Mouse (Mus musculus): ENCODE measurements at regions not wholly inside any gene's neighbourhood (a gene's known extent, or its start where the extent isn't known, plus 50 kb on each side); places are given as distances from the start of the nearest gene placed in this dataset. TPM values are rescaled to one million over a fixed set of nuclear protein-coding genes. Genes with fewer than 3 reads are reported as not detected.
A peak's percentile ranks its signal among the peaks of the same experiment; 100 is the strongest.

DNA sequence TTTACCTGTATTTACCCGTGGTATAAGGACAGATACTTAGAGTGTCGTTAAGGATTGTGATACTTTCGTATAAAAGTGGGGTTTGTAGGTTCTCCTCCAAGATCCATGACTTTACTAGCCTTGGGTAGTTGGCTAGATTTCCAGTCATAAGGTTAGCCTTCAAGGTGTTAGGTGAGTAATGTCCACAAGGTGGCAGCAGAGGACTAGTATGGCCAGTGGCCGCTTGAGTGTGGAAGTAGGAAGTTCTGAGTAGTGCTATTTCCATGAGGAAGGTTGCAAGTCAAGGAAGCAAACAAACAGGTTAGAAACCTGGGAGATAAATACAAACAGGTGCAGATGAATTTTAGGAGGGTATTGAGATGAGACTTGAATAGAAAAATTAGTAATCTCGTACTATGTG is 101.9 kb downstream of the 4931417E11Rik start:
- DNase-seq (ENCODE audit: low spot score): peak; percentile 88
- no peaks in the 10 kb centered on the region for H3K36me3 ChIP-seq (ENCODE audit: control insufficient read depth, insufficient read depth, low read length)
- H3K27ac ChIP-seq (replicated peaks; ENCODE audit: low read depth, low read length): no peak overlapping the region
- 0 out of 2 replicates have a peak, but pooled peaks have one; percentile 80 for ATAC-seq (ENCODE audit: low FRiP score, low read depth)
- WGBS: 3% methylated on average over 5 of the region's 5 CpGs
- H3K4me1 ChIP-seq (ENCODE audit: control insufficient read depth, insufficient read depth, low read length): 0 out of 2 replicates have a peak, but pooled peaks cover 5% of the 10 kb centered on the region
- no peaks in the 10 kb centered on the region for H3K9me3 ChIP-seq (ENCODE audit: control insufficient read depth, low read length)
- H3K9ac ChIP-seq (ENCODE audit: low read depth, low read length, severe bottlenecking): no peak overlapping the region
- 0 out of 2 replicates have a peak, but pooled peaks cover 3% of the 10 kb centered on the region for H3K27me3 ChIP-seq (ENCODE audit: control insufficient read depth, insufficient read depth, low read length)
- no peak overlapping the region for H3K4me3 ChIP-seq (replicated peaks; ENCODE audit: low read length)
- TF ChIP-seq POLR2A (IDR thresholded peaks at IDR 0.05; ENCODE audit: borderline replicate concordance, extremely low read depth, insufficient read depth, insufficient read length): no peak
- H3K4me2 ChIP-seq (replicated peaks; ENCODE audit: low read depth, low read length, severe bottlenecking): no peak overlapping the region; the same call in 1 of the 2 replicates

DNA sequence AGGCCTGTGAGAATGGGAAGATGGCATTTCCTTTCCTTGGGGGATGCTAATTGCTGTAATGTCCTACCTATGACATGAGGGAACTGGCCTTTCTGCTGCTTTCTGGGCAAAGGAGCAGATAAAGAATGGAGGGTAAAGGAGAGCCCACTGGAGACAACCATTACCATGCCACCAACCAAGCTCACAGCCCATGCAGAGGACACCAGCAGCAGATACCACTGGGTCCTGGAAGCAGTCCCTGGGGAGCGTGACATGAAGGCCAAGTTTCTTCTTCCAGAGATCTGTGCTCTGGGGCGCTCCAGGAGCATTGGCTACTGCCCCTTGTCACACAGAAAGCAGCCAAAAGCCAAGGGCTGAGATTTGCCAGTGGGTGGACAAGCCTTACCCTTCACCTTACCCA is 102.8 kb downstream of the 4931417E11Rik start:
- H3K4me1 ChIP-seq (ENCODE audit: control insufficient read depth, insufficient read depth, low read length): 0 out of 2 replicates have a peak, but pooled peaks cover 5% of the 10 kb centered on the region
- H3K36me3 ChIP-seq (ENCODE audit: control insufficient read depth, insufficient read depth, low read length): no peaks in the 10 kb centered on the region
- no peak for ATAC-seq (ENCODE audit: low FRiP score, low read depth)
- H3K9me3 ChIP-seq (ENCODE audit: control insufficient read depth, low read length): no peaks in the 10 kb centered on the region
- WGBS: 93% methylated on average over 2 of the region's 2 CpGs
- 0 out of 2 replicates have a peak, but pooled peaks cover 3% of the 10 kb centered on the region for H3K27me3 ChIP-seq (ENCODE audit: control insufficient read depth, insufficient read depth, low read length)
- TF ChIP-seq POLR2A (IDR thresholded peaks at IDR 0.05; ENCODE audit: borderline replicate concordance, extremely low read depth, insufficient read depth, insufficient read length): no peak
- no peak for DNase-seq (ENCODE audit: low spot score)
- H3K27ac ChIP-seq (replicated peaks; ENCODE audit: low read depth, low read length): no peak overlapping the region
- no peak overlapping the region for H3K4me2 ChIP-seq (replicated peaks; ENCODE audit: low read depth, low read length, severe bottlenecking)
- H3K9ac ChIP-seq (ENCODE audit: low read depth, low read length, severe bottlenecking): no peak overlapping the region
- no peak overlapping the region for H3K4me3 ChIP-seq (replicated peaks; ENCODE audit: low read length)

DNA sequence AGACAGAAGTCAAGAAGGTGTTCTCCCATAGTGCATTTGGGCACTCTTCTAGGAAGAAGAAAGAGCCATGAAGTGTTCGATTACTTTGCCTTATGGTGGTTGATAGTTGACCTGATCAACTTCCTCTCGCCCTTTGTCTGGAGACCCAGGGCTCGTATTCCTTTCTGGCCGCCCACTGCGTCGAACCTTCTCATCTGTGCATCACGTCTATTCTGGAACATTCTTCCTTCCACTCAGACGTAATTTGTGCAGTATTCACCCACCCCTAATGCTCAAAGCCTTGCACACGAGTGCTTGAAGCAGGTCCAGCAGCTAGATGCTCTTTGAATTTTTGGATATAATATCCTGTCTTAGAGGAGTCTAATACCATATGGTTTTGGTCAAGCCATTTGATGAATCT is 104.2 kb downstream of the 4931417E11Rik start:
- H3K36me3 ChIP-seq (ENCODE audit: control insufficient read depth, insufficient read depth, low read length): no peaks in the 10 kb centered on the region
- TF ChIP-seq POLR2A (IDR thresholded peaks at IDR 0.05; ENCODE audit: borderline replicate concordance, extremely low read depth, insufficient read depth, insufficient read length): no peak
- H3K4me3 ChIP-seq (replicated peaks; ENCODE audit: low read length): no peak overlapping the region
- H3K9ac ChIP-seq (ENCODE audit: low read depth, low read length, severe bottlenecking): no peak overlapping the region
- 0 out of 2 replicates have a peak, but pooled peaks cover 3% of the 10 kb centered on the region for H3K27me3 ChIP-seq (ENCODE audit: control insufficient read depth, insufficient read depth, low read length)
- 76% methylated on average over 9 of the region's 9 CpGs for WGBS
- no peak overlapping the region for H3K27ac ChIP-seq (replicated peaks; ENCODE audit: low read depth, low read length)
- H3K4me2 ChIP-seq (replicated peaks; ENCODE audit: low read depth, low read length, severe bottlenecking): no peak overlapping the region
- ATAC-seq (ENCODE audit: low FRiP score, low read depth) (no peak), DNase-seq (ENCODE audit: low spot score) (no peak)
- no peaks in the 10 kb centered on the region for H3K9me3 ChIP-seq (ENCODE audit: control insufficient read depth, low read length)
- H3K4me1 ChIP-seq (ENCODE audit: control insufficient read depth, insufficient read depth, low read length): 0 out of 2 replicates have a peak, but pooled peaks cover 5% of the 10 kb centered on the region

DNA sequence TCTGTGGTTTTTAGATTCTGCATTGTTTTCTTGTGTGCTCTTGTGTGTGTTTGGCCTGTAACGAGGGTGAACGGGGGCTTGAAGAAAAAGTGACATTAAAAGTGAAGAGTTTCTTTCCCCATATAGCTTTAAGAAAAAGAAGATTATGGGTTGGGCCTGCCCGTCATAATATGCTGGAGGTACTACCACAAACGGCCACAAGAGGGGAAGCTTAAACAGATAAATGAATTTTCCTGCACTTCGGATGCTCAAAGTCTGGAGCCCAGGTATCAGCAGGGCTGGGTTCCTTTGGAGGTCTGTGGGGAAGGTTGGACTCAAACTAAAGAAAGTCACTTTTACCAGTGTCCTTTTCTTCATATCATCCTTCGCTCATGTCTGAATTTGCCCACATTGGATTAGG is 86.8 kb downstream of the Suclg1 start:
- H3K4me3 ChIP-seq (replicated peaks; ENCODE audit: low read length): no peak overlapping the region
- no peak overlapping the region for H3K4me2 ChIP-seq (replicated peaks; ENCODE audit: low read depth, low read length, severe bottlenecking)
- no peaks in the 10 kb centered on the region for H3K36me3 ChIP-seq (ENCODE audit: control insufficient read depth, insufficient read depth, low read length)
- no peak for TF ChIP-seq POLR2A (IDR thresholded peaks at IDR 0.05; ENCODE audit: borderline replicate concordance, extremely low read depth, insufficient read depth, insufficient read length)
- DNase-seq (ENCODE audit: low spot score): no peak
- no peak overlapping the region for H3K9ac ChIP-seq (ENCODE audit: low read depth, low read length, severe bottlenecking)
- H3K4me1 ChIP-seq (ENCODE audit: control insufficient read depth, insufficient read depth, low read length): no peaks in the 10 kb centered on the region
- H3K27ac ChIP-seq (replicated peaks; ENCODE audit: low read depth, low read length): no peak overlapping the region
- 51% methylated on average over 6 of the region's 6 CpGs for WGBS
- H3K9me3 ChIP-seq (ENCODE audit: control insufficient read depth, low read length): no peaks in the 10 kb centered on the region
- H3K27me3 ChIP-seq (ENCODE audit: control insufficient read depth, insufficient read depth, low read length): no peaks in the 10 kb centered on the region
- no peak for ATAC-seq (ENCODE audit: low FRiP score, low read depth)

DNA sequence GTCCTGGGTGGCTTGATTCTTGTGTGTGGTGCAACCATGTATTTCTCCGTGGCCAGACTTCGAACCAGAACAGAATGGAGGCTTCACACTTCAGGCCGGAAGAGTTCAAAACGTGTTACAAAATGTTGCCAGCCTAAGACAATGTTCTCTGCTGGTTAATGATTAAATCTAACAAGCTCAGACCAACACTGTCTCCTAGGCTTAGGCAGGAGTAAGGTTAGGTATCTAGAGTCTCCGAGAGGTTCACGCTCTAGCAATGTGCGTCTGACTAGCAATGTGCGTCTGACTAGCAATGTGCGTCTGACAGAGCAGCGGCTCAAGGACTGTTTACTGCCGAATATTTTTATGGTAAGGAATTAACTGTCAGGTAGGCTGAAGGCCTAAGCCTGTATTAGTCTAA is 81.5 kb downstream of the Suclg1 start:
- WGBS: 83% methylated on average over 11 of the region's 11 CpGs
- Histone ChIP-seq H3K36me3 (ENCODE audit: control insufficient read depth, insufficient read depth, low read length) (no peaks in the 10 kb centered on the region), H3K4me3 (replicated peaks; ENCODE audit: low read length) (no peak overlapping the region), H3K27ac (replicated peaks; ENCODE audit: low read depth, low read length) (no peak overlapping the region), H3K4me1 (ENCODE audit: control insufficient read depth, insufficient read depth, low read length) (no peaks in the 10 kb centered on the region), H3K9me3 (ENCODE audit: control insufficient read depth, low read length) (no peaks in the 10 kb centered on the region), H3K27me3 (ENCODE audit: control insufficient read depth, insufficient read depth, low read length) (no peaks in the 10 kb centered on the region), H3K9ac (ENCODE audit: low read depth, low read length, severe bottlenecking) (no peak overlapping the region), H3K4me2 (replicated peaks; ENCODE audit: low read depth, low read length, severe bottlenecking) (no peak overlapping the region)
- TF ChIP-seq POLR2A (IDR thresholded peaks at IDR 0.05; ENCODE audit: borderline replicate concordance, extremely low read depth, insufficient read depth, insufficient read length): no peak
- DNase-seq (ENCODE audit: low spot score): no peak
- no peak for ATAC-seq (ENCODE audit: low FRiP score, low read depth)

Small RNA genes in the stretch of these regions (microRNA-seq; reads per million reads assigned to microRNA genes)
- not detected for gene Gm24370
